Mouse (Mus musculus): ENCODE measurements around the gene Vwa8.

Gene Vwa8

DNA sequence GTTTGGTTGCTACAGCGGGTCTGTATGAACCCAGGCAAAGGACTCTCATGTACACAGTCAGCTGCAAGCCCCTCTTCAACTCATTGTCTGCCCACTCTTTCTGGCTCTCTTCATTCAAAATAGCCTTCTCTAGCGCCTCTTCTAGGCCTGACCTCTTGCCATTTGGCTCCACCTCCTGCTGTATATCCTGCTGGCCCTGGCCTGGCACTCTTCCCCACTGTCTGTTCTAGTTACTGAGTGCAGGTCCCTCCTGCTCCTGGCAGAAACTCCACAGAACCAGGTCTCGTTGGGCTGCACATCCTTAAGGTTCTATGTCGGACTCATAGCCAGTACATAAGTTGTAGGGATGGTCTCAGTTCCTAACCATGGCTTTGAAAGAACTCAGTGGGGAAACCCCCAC lies 293.5 kb downstream of the Vwa8 start:
- no peak for DNase-seq (ENCODE audit: low spot score in 2 of 2)

DNA sequence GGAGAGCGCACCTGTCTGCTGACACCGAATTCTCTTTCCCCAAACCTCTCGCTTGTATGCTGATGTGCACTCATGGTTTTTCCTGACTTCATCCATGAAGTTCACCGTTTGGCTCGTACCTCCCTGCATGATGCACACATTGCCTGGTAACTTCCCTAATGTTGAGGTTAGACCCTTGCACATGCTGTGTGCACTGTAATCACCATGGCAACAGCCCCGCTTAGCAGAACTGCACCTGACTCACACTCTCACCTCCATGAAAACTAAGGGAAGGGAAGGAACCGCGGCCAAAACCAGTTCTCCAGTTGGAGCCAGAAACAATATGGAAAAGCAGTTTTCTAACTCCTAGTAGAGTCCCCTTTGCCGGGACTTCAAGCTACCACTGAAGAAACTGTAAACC lies 294.8 kb downstream of the Vwa8 start:
- DNase-seq (ENCODE audit: low spot score in 2 of 2), result no peak

DNA sequence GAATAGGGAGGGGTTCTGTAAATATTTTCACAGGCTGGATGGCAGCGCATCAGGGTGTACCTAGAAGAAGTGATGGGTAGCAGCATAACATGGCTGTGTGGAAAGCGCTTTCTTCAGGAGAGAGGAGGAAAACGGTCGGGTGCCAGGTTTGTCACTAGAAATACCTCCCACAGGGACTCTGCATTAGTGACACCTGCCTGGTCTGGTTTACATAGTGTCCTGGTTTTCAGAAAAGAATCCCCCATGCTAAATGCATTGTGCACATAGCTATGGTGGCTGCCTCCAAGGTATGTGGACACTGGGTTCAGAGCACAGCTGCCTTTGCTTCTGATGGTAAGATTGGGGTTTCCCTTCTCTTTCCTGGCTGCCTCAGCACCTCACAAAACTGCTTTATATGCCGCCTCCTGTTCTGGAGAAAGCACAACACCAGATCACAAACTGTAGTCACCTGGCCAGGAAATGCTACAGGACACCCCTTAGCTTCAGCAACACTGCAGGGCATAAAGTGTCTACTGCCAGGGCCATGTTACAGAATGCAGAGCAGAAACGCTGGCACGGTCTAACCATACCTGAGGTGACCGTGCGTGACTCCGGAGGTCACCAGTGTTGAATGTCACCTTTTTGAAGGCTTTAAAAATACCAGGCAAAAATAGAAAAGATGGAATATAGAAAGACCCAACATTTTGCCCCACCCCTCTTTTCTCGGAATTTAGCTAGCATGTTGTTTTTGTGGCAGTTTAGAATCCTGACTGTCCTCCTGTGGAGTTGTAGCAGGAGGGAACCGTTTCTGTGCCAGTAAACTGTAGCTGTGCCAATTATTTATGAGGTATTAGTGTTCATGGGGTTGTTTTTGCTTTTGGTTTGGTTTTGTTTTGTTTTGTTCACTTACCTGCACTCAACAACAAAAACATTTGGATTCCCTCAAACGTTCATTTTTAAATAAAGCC lies 295.7 kb downstream of the Vwa8 start:
- DNase-seq (ENCODE audit: low spot score in 2 of 2), result no peak

DNA sequence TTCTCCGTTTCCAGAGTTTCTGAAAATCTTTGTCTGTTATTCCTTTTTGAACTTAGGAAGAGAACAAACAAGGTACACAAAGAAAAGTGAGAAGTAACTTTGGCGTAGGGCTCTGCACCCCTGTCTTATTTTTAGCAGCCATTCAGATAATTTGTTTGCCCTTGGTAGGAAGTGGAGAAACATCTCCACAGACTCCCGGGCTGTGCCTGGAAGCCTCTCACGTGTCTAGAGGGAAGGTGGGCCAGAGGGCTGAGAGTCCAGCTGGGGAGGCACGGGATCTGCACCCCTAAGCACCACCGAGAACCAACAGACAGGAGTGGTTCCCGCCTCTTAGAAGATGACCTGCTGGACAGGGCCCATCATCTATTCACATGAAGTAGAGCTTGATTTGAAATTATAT lies 302.9 kb downstream of the Vwa8 start:
- DNase-seq (ENCODE audit: low spot score in 2 of 2), result no peak

DNA sequence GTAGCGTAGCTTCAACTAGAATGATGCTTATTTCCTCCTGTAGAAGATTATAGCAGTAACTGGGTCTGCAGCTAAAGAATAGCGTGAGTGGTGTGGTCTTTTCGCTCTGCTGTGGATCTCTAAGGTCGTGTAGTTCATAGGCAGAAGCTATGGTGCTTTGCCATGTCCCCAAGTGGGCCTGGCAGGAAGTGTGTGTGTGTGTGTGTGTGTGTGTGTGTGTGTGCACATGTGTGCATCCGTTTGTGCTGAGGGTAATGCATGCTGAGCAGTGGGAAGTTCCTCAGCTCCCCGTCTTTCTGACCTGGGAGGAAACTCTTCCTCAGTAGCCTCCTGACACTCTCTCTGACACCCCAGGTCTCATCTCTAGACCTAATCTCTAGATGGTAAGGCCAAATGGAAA lies 305.0 kb downstream of the Vwa8 start:
- peak; percentile 13 to 20 for DNase-seq (ENCODE audit: low spot score in 2 of 2)

DNA sequence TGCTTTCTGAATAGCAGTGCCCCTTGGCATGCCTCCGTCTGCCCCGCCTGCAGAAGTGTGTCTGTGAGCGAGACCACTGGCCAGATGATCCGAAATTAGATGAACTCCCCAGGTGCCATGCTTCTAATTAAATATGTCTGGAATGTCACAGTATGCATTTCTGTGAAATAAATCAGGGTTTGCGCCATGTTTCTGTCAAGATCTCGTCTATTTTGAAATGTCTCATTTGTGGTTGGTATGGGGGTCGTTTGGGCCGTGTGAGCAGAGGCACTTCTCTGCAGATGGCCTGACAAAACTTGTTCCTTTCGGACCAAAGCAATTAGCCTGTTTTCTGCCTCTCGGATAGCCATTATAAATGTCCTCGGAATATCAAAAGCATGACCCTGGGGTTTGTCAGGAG lies 306.1 kb downstream of the Vwa8 start:
- DNase-seq (ENCODE audit: low spot score in 2 of 2), result no peak

DNA sequence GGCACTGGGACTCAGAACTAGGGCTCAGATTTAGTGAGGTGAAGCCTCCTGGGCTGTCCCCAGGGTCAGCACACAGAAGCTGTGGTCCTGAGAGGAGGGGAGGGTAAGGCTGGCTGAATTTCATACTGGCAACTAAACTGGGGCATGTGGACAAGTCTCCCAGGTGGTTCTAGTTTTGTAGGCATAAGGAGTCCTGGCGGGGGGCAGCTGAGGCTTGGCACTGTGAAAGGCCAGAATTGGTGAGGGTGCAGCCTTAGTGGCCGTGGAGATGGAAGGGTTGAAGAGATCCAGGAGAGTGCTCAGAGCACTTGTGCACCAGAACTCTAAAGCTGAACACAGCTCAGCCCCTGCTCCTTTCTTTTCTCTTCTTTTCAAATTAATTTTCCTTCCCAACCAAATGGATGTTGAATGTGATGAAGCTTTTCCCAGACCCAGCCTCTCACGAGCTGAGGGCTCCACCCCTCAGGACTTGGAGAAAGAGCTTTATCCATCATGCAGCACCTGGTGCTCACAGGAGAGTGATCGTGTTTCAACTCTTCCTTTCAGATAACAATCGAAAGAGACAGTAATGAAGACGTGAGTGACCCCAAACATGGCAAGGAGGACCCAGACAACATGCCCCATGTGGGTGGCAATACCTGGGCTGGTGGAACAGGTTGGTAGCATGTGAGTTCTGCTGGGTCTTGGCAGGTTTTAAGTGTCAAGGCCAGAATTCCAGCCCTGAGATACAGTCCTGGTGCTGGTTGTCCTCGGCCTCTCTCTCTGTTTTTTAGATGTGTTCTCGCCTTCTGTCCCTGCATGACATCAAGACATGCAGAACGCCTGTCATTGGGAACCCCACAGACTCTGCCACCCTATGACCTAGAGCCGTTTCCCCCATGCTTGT lies 307.9 kb downstream of the Vwa8 start:
- no peak for DNase-seq (ENCODE audit: low spot score in 2 of 2)

DNA sequence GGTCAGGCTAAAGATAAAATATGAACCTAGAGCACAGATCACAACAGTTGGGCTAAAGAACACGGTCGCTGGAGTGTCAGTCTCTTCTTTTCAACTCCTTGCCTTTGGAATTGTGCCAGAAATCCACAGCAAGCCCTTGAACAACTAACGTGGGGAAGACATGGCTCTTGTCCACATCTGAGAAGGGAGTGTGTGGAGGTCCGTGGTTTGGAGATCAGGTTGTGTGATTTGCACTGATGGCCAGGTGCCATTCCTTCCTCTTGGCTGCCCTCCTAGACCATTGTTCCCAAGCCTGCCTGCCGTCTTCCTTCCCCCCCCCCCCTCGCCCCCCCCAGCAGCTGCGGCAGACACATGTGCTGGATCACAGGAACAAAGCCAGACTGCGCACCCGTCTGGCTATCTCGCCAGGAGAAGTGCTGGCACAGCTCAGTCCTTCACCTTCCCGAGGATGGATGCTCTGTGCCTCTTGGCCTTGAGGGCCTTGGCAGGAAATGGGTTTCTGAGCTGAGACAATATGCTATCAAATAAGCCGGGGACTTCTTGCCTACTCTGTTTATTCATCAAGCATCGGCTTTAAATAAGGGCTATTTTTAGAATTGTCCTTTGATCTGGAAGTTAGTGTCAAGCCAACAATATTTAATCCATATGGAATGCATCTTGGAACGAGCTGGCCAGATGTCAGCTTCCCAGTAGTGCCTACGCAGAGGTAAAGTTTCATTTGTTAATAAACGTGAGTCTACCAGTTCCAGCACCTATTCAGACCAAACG lies 308.8 kb downstream of the Vwa8 start:
- DNase-seq (ENCODE audit: low spot score in 2 of 2), result no peak

DNA sequence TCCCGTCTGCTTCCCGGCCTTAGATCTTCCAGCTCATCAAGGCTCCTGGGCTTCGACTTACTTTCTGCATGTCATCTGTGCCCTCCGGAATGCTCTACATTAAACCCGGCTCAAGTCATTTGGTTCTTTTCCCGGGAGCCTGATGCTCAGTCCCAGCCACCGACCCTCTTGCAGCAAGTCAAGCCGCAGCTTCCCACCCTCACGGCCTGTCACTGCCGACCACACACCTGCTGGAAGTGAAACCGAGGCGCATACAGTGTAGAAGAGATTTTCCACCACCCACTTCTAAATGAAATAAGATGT lies 309.3 kb downstream of the Vwa8 start:
- no peak for DNase-seq (ENCODE audit: low spot score in 2 of 2)

DNA sequence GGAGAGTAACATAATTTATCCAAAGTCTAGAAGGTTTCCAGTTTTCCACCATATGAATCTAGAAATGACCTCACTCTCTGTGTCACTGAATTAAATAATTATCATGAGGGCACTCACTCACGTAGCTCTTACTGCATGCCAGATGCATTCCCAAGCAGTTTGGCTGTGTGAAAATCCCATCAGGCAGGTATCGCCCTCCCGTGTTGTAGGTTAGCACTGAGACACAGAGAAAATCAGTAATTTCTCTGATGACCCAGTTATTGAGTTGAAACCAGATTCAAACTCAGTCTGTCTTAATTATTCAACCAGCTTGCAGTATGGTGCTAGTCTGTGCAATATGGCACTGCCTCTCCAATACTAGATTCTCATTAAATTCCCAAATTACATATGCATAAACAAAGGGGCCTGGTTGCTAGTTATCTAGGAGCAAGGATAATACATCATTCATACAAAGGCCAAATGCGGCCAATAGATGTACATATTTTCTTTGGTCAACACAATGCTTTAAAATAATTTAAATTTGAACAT lies 309.9 kb downstream of the Vwa8 start:
- DNase-seq (ENCODE audit: low spot score in 2 of 2), result no peak

DNA sequence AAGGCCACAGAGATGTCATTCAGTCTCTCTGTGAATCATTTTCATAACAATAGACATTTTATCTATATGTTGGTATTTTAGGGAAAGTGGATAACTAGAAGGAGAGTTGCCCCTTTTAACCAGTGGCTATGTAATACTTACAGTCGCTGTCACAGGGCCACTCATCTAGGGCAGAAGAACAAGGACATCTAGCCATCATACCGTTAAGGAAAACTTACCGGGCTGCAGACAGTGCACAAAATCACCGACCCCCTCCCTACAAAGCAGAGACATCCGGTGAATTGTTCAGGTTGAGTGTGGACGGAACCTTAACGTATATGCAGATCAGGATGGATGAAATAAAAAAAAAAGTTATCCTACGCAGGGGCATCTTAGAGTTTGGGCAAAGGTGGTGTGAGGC lies 310.6 kb downstream of the Vwa8 start:
- DNase-seq (ENCODE audit: low spot score in 2 of 2), result no peak

DNA sequence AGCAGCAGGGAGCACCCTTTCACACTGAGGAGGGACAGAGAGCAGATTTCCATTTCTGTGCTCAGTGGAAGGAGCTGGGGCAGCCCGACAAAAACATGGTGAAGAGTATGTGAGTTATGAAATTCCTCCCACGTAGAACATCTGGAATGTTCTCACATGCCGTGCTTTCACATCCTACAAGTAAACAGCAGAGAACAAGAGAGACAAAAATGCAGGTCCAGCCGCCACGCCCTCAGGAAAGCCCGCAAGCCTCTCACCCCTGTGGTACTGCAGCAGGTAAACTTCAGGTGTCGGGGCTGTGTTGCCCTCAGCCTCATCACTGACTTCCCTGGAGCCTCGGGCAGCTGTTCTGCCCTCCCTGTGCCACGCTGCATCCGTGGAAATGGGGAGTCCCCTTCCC lies 311.6 kb downstream of the Vwa8 start:
- no peak for DNase-seq (ENCODE audit: low spot score in 2 of 2)

DNA sequence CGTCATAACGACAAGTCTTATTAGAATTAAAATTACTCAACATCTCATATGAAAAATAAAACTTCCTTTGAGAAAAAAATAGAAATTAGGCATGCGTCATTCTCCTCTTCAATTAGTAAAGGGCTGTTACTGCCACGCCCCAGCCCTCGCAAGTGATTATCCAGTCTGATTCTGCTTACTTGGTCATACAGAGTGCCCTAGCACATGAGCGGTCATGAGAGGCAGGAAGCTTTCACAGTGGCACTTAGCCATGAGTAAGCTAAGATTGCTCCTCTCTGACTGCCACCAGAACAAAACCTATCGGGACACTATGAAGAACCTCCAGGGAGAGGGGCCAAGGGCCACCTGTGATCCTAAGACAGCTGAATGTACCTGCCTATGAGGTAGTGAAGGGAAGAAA lies 312.1 kb downstream of the Vwa8 start:
- no peak for DNase-seq (ENCODE audit: low spot score in 2 of 2)

DNA sequence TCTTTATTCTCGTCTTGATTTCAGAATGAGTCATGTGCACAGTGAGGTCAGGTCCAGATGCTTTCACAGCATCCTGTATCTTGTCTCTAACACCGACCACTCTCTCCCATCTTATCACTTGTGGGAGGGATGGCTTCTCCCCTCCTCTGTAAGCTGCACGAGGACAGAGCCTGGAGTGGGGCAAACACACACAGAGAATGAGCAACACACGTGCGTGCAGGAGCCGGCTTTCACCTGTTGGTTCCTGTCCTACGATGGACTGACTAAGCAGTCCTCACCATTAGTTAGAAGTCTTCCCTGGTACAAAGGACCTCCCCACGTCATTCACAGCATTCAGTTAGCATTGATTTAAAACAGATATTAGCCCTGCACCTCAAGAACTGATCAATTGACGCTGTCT lies 312.9 kb downstream of the Vwa8 start:
- no peak for DNase-seq (ENCODE audit: low spot score in 2 of 2)

DNA sequence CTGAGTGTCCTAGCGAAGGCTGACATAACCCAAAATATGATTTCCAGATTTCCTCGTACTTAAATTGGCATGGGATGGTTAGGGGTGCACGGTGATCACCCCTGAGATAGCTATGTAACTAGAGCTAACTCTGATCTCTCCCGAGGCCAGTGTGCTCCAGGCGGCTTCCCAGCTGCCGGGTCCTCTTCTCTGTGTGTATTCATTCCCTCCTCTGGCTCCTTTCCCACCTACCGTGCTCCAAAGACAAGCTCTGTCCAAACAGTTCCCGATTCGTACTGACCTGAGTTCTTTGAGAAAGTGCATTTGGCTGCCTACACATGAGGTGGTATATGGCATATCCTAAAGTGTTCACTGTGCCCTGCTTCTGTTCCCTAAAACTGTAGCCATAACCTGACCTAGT lies 313.8 kb downstream of the Vwa8 start:
- no peak for DNase-seq (ENCODE audit: low spot score in 2 of 2)

DNA sequence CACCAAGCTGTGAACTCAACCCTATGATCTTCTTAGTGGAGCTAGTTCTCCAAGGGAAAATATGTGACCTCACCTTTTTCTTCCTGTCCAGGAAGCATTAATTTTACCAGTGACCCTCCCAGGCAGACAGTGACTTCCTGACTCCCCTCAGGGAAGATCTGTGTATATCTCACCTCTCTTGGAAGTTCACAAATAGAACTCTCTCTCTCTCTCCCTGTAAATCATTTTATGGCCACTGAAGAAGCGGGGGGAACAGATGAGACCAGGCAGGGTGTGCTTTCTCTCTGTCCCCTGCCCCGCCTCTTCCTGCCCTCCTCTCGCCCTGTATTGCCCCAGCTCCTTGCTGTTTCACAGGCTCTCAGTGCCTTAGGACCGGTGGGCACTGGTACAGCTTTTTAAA lies 315.5 kb downstream of the Vwa8 start:
- DNase-seq (ENCODE audit: low spot score in 2 of 2), result no peak

DNA sequence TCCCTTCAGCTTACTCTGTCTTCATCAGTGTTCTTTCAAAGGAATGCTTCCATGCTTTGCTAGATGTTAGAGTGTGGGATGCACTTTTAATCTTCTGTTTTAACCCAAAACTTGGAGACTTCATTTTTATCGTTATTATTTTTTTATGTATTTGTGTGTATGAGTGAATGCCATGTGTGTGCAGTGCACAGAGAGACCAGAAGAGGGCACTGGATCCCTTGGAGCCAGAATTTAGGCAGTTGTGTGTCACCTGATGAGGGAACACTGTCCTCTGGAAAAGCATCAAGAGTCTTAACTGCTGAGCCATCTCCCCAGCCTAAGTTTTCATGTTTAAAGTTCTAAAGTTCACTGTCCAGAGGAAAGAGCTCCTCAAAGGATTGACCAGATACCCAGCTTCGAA lies 316.1 kb downstream of the Vwa8 start:
- no peak for DNase-seq (ENCODE audit: low spot score in 2 of 2)

DNA sequence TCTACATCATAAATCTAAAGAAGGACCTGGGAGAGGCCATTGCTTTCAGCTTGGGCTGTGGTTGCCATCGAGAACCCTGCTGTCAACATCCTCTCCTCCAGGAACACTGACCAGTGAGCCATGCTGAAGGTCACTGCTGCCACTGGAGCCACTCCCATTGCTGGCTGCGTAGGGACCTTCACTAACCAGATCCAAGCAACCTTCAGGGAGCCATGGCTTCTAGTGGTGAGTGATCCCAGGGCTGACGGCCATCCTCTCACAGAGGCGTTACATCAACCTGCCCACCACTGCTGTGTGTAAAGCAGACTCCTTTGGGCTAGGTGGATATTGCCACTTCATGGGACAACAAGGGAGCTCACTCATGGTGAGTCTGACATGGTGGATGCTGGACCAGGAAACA lies 325.7 kb downstream of the Vwa8 start:
- no peak for DNase-seq (ENCODE audit: low spot score in 2 of 2)

DNA sequence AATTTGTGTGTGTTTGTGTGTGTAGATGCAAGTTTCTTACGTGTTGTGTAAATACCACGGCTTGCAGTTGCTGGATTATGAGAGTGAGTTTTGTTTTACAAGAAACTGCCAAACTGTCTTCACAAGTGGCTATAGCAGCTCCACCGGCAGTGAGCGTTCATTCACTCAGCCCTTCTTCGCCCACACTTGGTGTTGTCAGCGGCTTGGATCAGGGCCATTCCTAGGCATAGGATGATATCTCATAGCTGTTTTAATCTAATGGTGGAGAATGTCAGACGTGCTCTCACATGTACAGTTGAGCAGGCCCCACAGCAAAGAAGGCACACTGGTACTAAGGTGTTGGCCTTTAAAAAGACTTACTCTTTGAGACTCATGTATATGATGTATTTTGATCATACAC lies 328.9 kb downstream of the Vwa8 start:
- DNase-seq (ENCODE audit: low spot score in 2 of 2), result no peak

DNA sequence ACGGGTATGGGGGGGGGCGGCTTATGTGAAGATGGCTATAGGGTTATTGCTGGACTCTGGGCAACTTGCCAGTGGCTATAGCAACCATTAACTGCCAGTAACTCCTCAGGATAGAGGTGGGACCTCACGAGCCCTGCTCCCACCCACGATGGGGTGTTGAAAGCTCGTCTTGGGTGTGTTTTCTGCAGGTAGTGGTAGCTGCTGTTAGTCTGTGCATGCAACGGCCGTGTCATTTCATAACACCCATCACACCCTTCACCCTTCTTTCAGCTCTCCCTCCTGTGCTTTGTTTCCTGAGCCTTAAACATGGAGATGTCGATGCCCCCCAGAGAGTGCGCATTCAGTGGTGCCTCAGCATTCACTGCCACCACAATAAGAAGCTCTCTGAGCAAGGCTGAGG lies 329.4 kb downstream of the Vwa8 start:
- no peak for DNase-seq (ENCODE audit: low spot score in 2 of 2)

DNA sequence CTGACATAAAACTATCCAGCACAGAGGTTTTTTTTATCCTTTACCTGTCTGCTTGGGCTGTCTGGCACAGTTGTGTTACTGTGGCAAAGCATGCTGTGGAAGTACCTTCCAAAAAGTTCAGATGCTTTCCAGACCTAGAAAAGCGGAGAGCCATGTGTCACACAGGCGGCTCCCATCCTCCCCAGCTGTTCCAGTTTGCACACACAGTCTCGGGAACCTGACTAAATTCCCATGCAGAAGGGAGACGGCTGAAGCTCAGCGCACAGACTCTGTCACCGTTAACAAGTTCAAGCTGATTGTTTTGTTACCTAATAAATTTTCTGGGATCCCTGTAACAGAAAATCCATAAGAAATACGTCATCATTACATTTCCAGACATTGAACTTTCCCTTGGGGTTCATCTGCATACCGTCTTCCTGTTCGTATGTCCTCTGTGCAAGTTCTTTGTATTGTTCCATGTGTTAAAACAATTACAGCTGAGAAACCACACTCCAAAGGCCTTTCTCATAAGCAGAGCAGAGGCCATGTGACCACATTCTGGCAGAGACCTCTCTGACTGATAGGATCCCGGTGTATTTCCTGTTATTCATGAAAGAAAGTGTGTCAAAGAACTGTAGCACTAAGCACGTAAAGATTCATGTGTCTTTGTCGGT lies 331.4 kb downstream of the Vwa8 start:
- DNase-seq (ENCODE audit: low spot score in 2 of 2), result no peak

DNA sequence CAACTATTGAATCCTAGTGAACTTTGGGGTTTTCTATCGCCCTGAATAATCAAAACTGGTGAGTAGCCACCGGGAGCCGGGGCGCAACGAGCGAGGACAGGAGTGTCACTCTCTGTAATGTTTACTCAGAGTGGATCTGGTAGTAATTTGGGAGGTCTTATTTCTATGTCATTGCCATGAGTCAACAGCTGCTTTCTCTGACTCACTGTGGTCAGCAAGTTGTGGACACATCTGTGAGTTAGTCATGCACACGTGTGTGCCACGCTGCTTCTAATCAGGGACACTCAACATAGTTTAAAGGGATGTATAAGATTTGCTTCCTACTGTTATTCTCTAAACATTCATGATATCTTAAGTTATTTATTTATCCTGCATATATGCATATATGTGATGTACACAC lies 332.9 kb downstream of the Vwa8 start:
- DNase-seq (ENCODE audit: low spot score in 2 of 2), result no peak
